Mouse (Mus musculus) CD8-positive naive resting alpha-beta T cell, adult 2 months (primary cell): ENCODE measurements around the gene Catsperg1.
"Not testable (repeated sequence)": the region's sequence is repeated elsewhere in the genome, so short reads cannot be mapped to it uniquely, and the experiment has no call there.

Experiments
- DNase-seq, 2 experiments: peaks; one replicate each; pipeline ENCODE4 v3.0.0; 2022; ENCODE audit warnings: low read depth in 2 of 2, low spot score in 2 of 2

The Catsperg1 gene

GRCm38 (mm10) chr7:29231517-29231916 is 17.7 kb upstream of the Catsperg1 start:
- DNase-seq: no peak

GRCm38 (mm10) chr7:29230560-29230959 is 16.7 kb upstream of the Catsperg1 start:
- DNase-seq: no peak

- no peak for DNase-seq
Observed at GRCm38 (mm10) chr7:29228202-29228601, 14.4 kb upstream of the Catsperg1 start.

- DNase-seq: no peak
Observed at GRCm38 (mm10) chr7:29225520-29225919, 11.7 kb upstream of the Catsperg1 start.

- no peak for DNase-seq
Observed at GRCm38 (mm10) chr7:29224756-29225394, 11.0 kb upstream of the Catsperg1 start.

- DNase-seq: no peak
Observed at GRCm38 (mm10) chr7:29214846-29215245, 1.0 kb upstream of the Catsperg1 start.

- DNase-seq: no peak
Observed at GRCm38 (mm10) chr7:29214236-29214635, 401 bp upstream of the Catsperg1 start.

GRCm38 (mm10) chr7:29212775-29213560 is 867 bp downstream of the Catsperg1 start:
- not testable (repeated sequence) for DNase-seq

- no peak for DNase-seq
Observed at GRCm38 (mm10) chr7:29212199-29212765, 1.6 kb downstream of the Catsperg1 start.

GRCm38 (mm10) chr7:29211415-29212198 is 2.2 kb downstream of the Catsperg1 start:
- DNase-seq: peak; percentile 67 to 85

- DNase-seq: not testable (repeated sequence)
Observed at GRCm38 (mm10) chr7:29211013-29211412, 2.8 kb downstream of the Catsperg1 start.

GRCm38 (mm10) chr7:29202577-29202976 is 11.3 kb downstream of the Catsperg1 start:
- DNase-seq: no peak

- not testable (repeated sequence) for DNase-seq
Observed at GRCm38 (mm10) chr7:29194230-29194629, 19.6 kb downstream of the Catsperg1 start.

- DNase-seq: not testable (repeated sequence)
Observed at GRCm38 (mm10) chr7:29181323-29181722, 32.5 kb downstream of the Catsperg1 start.

GRCm38 (mm10) chr7:29180854-29181236 is 33.0 kb downstream of the Catsperg1 start:
- no peak for DNase-seq

GRCm38 (mm10) chr7:29180077-29180853 is 33.6 kb downstream of the Catsperg1 start, which contains the start of gene Psmd8:
Psmd8 (minus strand) TSS chr7:29180701.
- DNase-seq: peak; percentile 94 to 96

GRCm38 (mm10) chr7:29179323-29179722 is 34.5 kb downstream of the Catsperg1 start:
- no peak for DNase-seq

- DNase-seq: no peak
Observed at GRCm38 (mm10) chr7:29178106-29178505, 35.7 kb downstream of the Catsperg1 start.

GRCm38 (mm10) chr7:29172390-29173016 is 41.3 kb downstream of the Catsperg1 start:
- no peak for DNase-seq

GRCm38 (mm10) chr7:29171562-29172097 is 42.2 kb downstream of the Catsperg1 start:
- DNase-seq: no peak
